Mouse (Mus musculus): ENCODE measurements around the gene Igf2bp1.

- no peak for TF ChIP-seq POLR2A (IDR thresholded peaks at IDR 0.05; ENCODE audit: insufficient read depth, low read depth, low read length)
- TF ChIP-seq CTCF (IDR thresholded peaks at IDR 0.05; ENCODE audit: insufficient read depth, low read depth, low read length), result no peak
Observed at GRCm38 (mm10) chr11:95921991-95922621, 83.6 kb downstream of the Igf2bp1 start.
